Mouse (Mus musculus): ENCODE measurements around the gene Olfr1392.

DNA sequence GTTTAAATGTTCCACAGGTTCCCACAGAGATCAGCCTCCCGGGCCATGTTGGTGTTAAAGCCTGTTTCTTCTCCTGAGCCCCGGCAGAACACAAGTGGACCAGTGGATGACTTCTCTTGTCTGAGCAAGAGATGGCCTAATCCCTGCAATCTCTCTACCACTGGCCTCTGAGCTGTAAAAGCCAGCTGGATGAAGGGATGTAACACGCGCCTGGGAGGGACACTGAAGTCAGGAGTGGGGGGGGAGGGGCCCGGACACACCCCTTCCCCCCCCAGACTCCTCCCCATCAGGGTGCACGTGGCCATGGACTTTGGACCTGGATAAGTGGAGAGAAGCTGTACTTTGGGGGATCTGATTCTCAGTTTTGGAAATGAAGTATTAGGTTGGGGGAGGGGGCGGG is 39.9 kb upstream of the Olfr1392 start:
- TF ChIP-seq CTCF (IDR thresholded peaks at IDR 0.05; ENCODE audit: borderline replicate concordance, insufficient read depth, low read length), result no peak
- TF ChIP-seq POLR2A (IDR thresholded peaks at IDR 0.05; ENCODE audit: low read depth, low read length), result peak; percentile 64

Data from embryonic fibroblast, embryonic 13.5 days (primary cell).